Mouse (Mus musculus) MEL (cell line): ENCODE data around the gene Nrxn2. TPM values are rescaled to one million over a fixed set of nuclear protein-coding genes. Genes with fewer than 3 reads are reported as not detected.

Experiments used
- DNase-seq: peaks from one replicate; pipeline ENCODE4 v3.0.0; 2011; ENCODE audit warnings: low read depth, low spot score
- H3K27ac ChIP-seq: 2 replicates; pipeline ENCODE4 v1.5.1; 2012; ENCODE audit warnings: low read depth, mild to moderate bottlenecking, control low read depth, low read length, moderate library complexity; ENCODE audit not compliant: control insufficient read depth
- H3K27me3 ChIP-seq, 2 experiments: fragments of 150-350 bp in 1 of 2; sonication (generic) in 1 of 2; 2 replicates each; pipeline ENCODE4 v1.6.1; 2012; ENCODE audit warnings: low read length in 2 of 2, mild to moderate bottlenecking in 2 of 2, improper control_type of control experiment in 1 of 2, moderate library complexity in 1 of 2; ENCODE audit not compliant: insufficient read depth in 2 of 2, control insufficient read depth in 1 of 2
- H3K36me3 ChIP-seq, 2 experiments: 2 replicates each; pipeline ENCODE4 v1.6.1; 2012 to 2014; ENCODE audit warnings: low read length in 2 of 2, improper control_type of control experiment in 1 of 2, inconsistent platforms in 1 of 2, mild to moderate bottlenecking in 1 of 2; ENCODE audit not compliant: insufficient read depth in 2 of 2, control insufficient read depth in 1 of 2
- H3K4me1 ChIP-seq, 2 experiments: fragments of 150-350 bp in 1 of 2; sonication (generic) in 1 of 2; 2 replicates each; pipeline ENCODE4 v1.6.1; 2012; ENCODE audit warnings: low read length in 2 of 2, improper control_type of control experiment in 1 of 2, mild to moderate bottlenecking in 1 of 2; ENCODE audit not compliant: insufficient read depth in 2 of 2, control insufficient read depth in 1 of 2
- H3K4me3 ChIP-seq, 2 experiments: fragments of 150-350 bp in 1 of 2; sonication (generic) in 1 of 2; 2 replicates each; pipeline ENCODE4 v1.5.1; 2012; ENCODE audit warnings: low read depth in 2 of 2, low read length in 2 of 2, mild to moderate bottlenecking in 2 of 2, moderate library complexity in 2 of 2, control low read depth in 1 of 2, improper control_type of control experiment in 1 of 2; ENCODE audit not compliant: control insufficient read depth in 1 of 2, insufficient read depth in 1 of 2
- H3K79me2 ChIP-seq: 2 replicates; pipeline ENCODE4 v1.6.1; 2012; ENCODE audit warnings: mild to moderate bottlenecking, low read length, moderate library complexity; ENCODE audit not compliant: control insufficient read depth, poor library complexity, insufficient read depth
- H3K9ac ChIP-seq: 2 replicates; pipeline ENCODE4 v1.6.1; 2012; ENCODE audit warnings: low read depth, mild to moderate bottlenecking, control low read depth, low read length, moderate library complexity; ENCODE audit not compliant: control insufficient read depth, poor library complexity, severe bottlenecking
- H3K9me3 ChIP-seq: fragments of 150-350 bp; sonication (generic); replicated peaks from 2 replicates; pipeline ENCODE4 v1.6.1; 2012; ENCODE audit warnings: mild to moderate bottlenecking, low read length, improper control_type of control experiment, moderate library complexity; ENCODE audit not compliant: insufficient read depth
- BHLHE40 ChIP-seq: IDR thresholded peaks from 2 replicates; pipeline ENCODE4 v1.6.1; 2012; ENCODE audit warnings: low read depth, mild to moderate bottlenecking, inconsistent platforms, low read length, improper control_type of control experiment, borderline replicate concordance
- CHD2 ChIP-seq: IDR thresholded peaks from 2 replicates; pipeline ENCODE4 v1.6.1; 2011; ENCODE audit warnings: low read length, improper control_type of control experiment
- CTCF ChIP-seq, 3 experiments: IDR thresholded peaks in 2 of 3; conservative IDR thresholded peaks in 1 of 3; 2 replicates each; pipeline ENCODE4 v1.5.1; 2011 to 2012; ENCODE audit warnings: low read length in 3 of 3, low read depth in 2 of 3, mild to moderate bottlenecking in 2 of 3, improper control_type of control experiment in 1 of 3, inconsistent platforms in 1 of 3, mixed read lengths in 1 of 3, moderate library complexity in 1 of 3; ENCODE audit not compliant: control insufficient read depth in 1 of 3, insufficient read depth in 1 of 3, poor library complexity in 1 of 3, severe bottlenecking in 1 of 3
- ELF1 ChIP-seq: IDR thresholded peaks from 2 replicates; pipeline ENCODE4 v1.6.1; 2014; ENCODE audit warnings: low read depth, mild to moderate bottlenecking, inconsistent platforms, low read length, improper control_type of control experiment, moderate library complexity
- EP300 ChIP-seq, 2 experiments: IDR thresholded peaks; 2 replicates each; pipeline ENCODE4 v1.6.1; 2011; ENCODE audit warnings: improper control_type of control experiment in 2 of 2, low read length in 2 of 2, low read depth in 1 of 2, mild to moderate bottlenecking in 1 of 2
- GABPA ChIP-seq: IDR thresholded peaks from 2 replicates; pipeline ENCODE4 v1.6.1; 2012; ENCODE audit warnings: low read depth, mild to moderate bottlenecking, inconsistent platforms, low read length, improper control_type of control experiment, moderate library complexity
- JUND ChIP-seq: IDR thresholded peaks from 2 replicates; pipeline ENCODE4 v1.6.1; 2011; ENCODE audit warnings: low read depth, mild to moderate bottlenecking, improper control_type of control experiment, low read length
- MAFK ChIP-seq: IDR thresholded peaks from 2 replicates; pipeline ENCODE4 v1.6.1; 2011; ENCODE audit warnings: low read depth, mild to moderate bottlenecking, low read length, improper control_type of control experiment, borderline replicate concordance
- MAZ ChIP-seq: IDR thresholded peaks from 2 replicates; pipeline ENCODE4 v1.6.1; 2012; ENCODE audit warnings: low read depth, mild to moderate bottlenecking, inconsistent platforms, low read length, improper control_type of control experiment
- MEF2A ChIP-seq: IDR thresholded peaks from 2 replicates; pipeline ENCODE4 v1.6.1; 2014; ENCODE audit warnings: low read depth, mild to moderate bottlenecking, inconsistent platforms, low read length, improper control_type of control experiment; ENCODE audit not compliant: poor library complexity, insufficient replicate concordance, severe bottlenecking; ENCODE audit errors: extremely low read depth
- MXI1 ChIP-seq: IDR thresholded peaks from 2 replicates; pipeline ENCODE4 v1.6.1; 2011; ENCODE audit warnings: mild to moderate bottlenecking, low read depth, low read length, improper control_type of control experiment
- MYC ChIP-seq: IDR thresholded peaks from 2 replicates; pipeline ENCODE4 v1.6.1; 2011; ENCODE audit warnings: low read depth, mild to moderate bottlenecking, low read length, improper control_type of control experiment, moderate library complexity
- NELFE ChIP-seq: IDR thresholded peaks from 2 replicates; pipeline ENCODE4 v1.6.1; 2011; ENCODE audit warnings: low read depth, low read length, improper control_type of control experiment
- NRF1 ChIP-seq: IDR thresholded peaks from 2 replicates; pipeline ENCODE4 v1.6.1; 2014; ENCODE audit warnings: low read depth, mild to moderate bottlenecking, inconsistent platforms, low read length, improper control_type of control experiment, moderate library complexity; ENCODE audit not compliant: poor library complexity, insufficient read depth, severe bottlenecking
- POLR2AphosphoS5 ChIP-seq: IDR thresholded peaks from 2 replicates; pipeline ENCODE4 v1.6.1; 2012; ENCODE audit warnings: low read depth, borderline replicate concordance, mild to moderate bottlenecking, inconsistent platforms, low read length, moderate library complexity, mixed read lengths
- RAD21 ChIP-seq: IDR thresholded peaks from 2 replicates; pipeline ENCODE4 v1.6.1; 2011; ENCODE audit warnings: mild to moderate bottlenecking, low read depth, low read length, improper control_type of control experiment
- SMC3 ChIP-seq: IDR thresholded peaks from 2 replicates; pipeline ENCODE4 v1.6.1; 2011; ENCODE audit warnings: low read depth, low read length, improper control_type of control experiment
- TBP ChIP-seq: IDR thresholded peaks from 2 replicates; pipeline ENCODE4 v1.8.0; 2011; ENCODE audit warnings: low read depth, low read length, improper control_type of control experiment
- TCF12 ChIP-seq: IDR thresholded peaks from 2 replicates; pipeline ENCODE4 v1.6.1; 2014; ENCODE audit warnings: low read depth, mild to moderate bottlenecking, inconsistent platforms, low read length, improper control_type of control experiment, moderate library complexity
- UBTF ChIP-seq: IDR thresholded peaks from 2 replicates; pipeline ENCODE4 v1.6.1; 2012; ENCODE audit warnings: low read depth, mild to moderate bottlenecking, inconsistent platforms, low read length, improper control_type of control experiment, moderate library complexity, borderline replicate concordance; ENCODE audit not compliant: insufficient read depth
- ZC3H11A ChIP-seq: IDR thresholded peaks from 2 replicates; pipeline ENCODE4 v1.6.1; 2012; ENCODE audit warnings: low read depth, mild to moderate bottlenecking, inconsistent platforms, low read length, improper control_type of control experiment
- ZKSCAN1 ChIP-seq: IDR thresholded peaks from 2 replicates; pipeline ENCODE4 v1.6.1; 2012; ENCODE audit warnings: low read depth, mild to moderate bottlenecking, inconsistent platforms, low read length, improper control_type of control experiment, moderate library complexity
- ZMIZ1 ChIP-seq: IDR thresholded peaks from 2 replicates; pipeline ENCODE4 v1.6.1; 2012; ENCODE audit warnings: low read depth, mild to moderate bottlenecking, inconsistent platforms, low read length, improper control_type of control experiment, moderate library complexity
- ZNF384 ChIP-seq: IDR thresholded peaks from 2 replicates; pipeline ENCODE4 v1.6.1; 2012; ENCODE audit warnings: low read depth, mild to moderate bottlenecking, inconsistent platforms, low read length, improper control_type of control experiment
- polyA plus RNA-seq, 2 experiments: library from polyadenylated mRNA; stranded (reverse) in 1 of 2; unstranded in 1 of 2; fragments of >175 nt in 1 of 2; fragments of >200 nt in 1 of 2; gene quantifications; 2 replicates each; pipeline versions ENCODE4 v1.2.1 to v1.2.4; 2012; ENCODE audit warnings: low replicate concordance in 2 of 2, low read depth in 1 of 2; ENCODE audit not compliant: insufficient read length in 2 of 2, insufficient read depth in 1 of 2, missing spikeins in 1 of 2
- total RNA-seq: library from RNA; depleted of rRNA; stranded (reverse); fragments of 300-350 nt; gene quantifications from 2 replicates; pipeline ENCODE4 v1.2.3, GENCODE M21; 2012

Nrxn2 gene
- total and polyA plus RNA-seq, 3 experiments, result 0.39 to 0.42 TPM; not detected in 1

- Histone ChIP-seq H3K9me3 (no peaks in the 10 kb centered on the region), H3K36me3 (no peaks in the 10 kb centered on the region), H3K4me3 (no peak within 1 kb of the TSS), H3K79me2 (no peaks in the 10 kb centered on the region), H3K4me1 (no peaks in the 10 kb centered on the region), H3K27ac (no peak within 1 kb of the TSS), H3K9ac (no peak within 1 kb of the TSS), H3K27me3 (no peaks in the 10 kb centered on the region)
- no peak for DNase-seq
- TF ChIP-seq JUND (no peak), ZMIZ1 (no peak), CHD2 (no peak), TCF12 (no peak), MEF2A (no peak), TBP (no peak), MAZ (no peak), POLR2AphosphoS5 (no peak), ZNF384 (no peak), ZC3H11A (no peak), GABPA (no peak), BHLHE40 (no peak), MAFK (no peak), ZKSCAN1 (no peak), RAD21 (no peak), SMC3 (no peak), MXI1 (no peak), ELF1 (no peak), MYC (no peak)
- TF ChIP-seq, all 39 proteins: peak for 0
Measured at GRCm38 (mm10) chr19:6384128-6384527, 34.4 kb upstream of the Nrxn2 start, which contains the start of gene Pygm. Gene Pygm, plus strand, starts transcription at chr19:6384399.

DNA sequence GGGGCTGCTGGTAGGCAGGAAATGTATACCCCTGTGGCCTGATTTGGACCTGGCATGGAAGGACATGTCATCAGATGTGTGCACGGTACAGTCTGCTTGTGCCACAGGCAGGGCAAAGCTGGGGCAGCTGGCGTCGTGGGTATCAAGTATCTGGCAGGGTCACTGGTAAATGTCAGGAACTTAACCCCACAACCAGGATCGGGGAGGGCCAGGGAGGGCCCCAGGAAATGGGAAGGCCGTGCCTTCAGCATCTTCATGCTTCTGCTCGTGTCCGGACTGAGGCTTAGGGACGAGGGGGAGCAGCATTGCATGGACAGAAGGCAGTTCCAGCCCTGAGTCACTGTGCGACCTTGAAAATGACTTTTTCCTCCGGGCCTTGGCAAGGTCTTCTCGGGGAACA is 33.6 kb upstream of the Nrxn2 start:
- no peak overlapping the region for H3K9ac ChIP-seq
- H3K4me3 ChIP-seq, result no peak overlapping the region
- no peaks in the 10 kb centered on the region for H3K27me3 ChIP-seq
- no peak overlapping the region for H3K27ac ChIP-seq
- H3K79me2 ChIP-seq, result no peaks in the 10 kb centered on the region
- no peak for DNase-seq
- no peaks in the 10 kb centered on the region for H3K4me1 ChIP-seq
- H3K36me3 ChIP-seq, result no peaks in the 10 kb centered on the region
- H3K9me3 ChIP-seq, result no peaks in the 10 kb centered on the region
- no peak for TF ChIP-seq EP300 (IDR thresholded peaks at IDR 0.05; ENCODE audit: low read depth in 1 of 2, low read length in 2 of 2)
- no peak for TF ChIP-seq TBP
- TF ChIP-seq ZNF384, result no peak
- no peak for TF ChIP-seq MXI1
- TF ChIP-seq BHLHE40, result no peak
- no peak for TF ChIP-seq ZKSCAN1
- no peak for TF ChIP-seq MYC
- no peak for TF ChIP-seq ZC3H11A
- no peak for TF ChIP-seq NRF1
- no peak for TF ChIP-seq NELFE
- no peak for TF ChIP-seq TCF12
- no peak for TF ChIP-seq UBTF
- no peak for TF ChIP-seq CTCF (IDR thresholded peaks at IDR 0.05 in 2 of 3, conservative IDR thresholded peaks at IDR 0.05 in 1 of 3; ENCODE audit: control insufficient read depth in 1 of 3, insufficient read depth in 1 of 3, low read depth in 2 of 3, low read length in 3 of 3, poor library complexity in 1 of 3, severe bottlenecking in 1 of 3)
